Mouse (Mus musculus) embryonic stem cell, embryonic (primary cell): ENCODE data around the gene Ociad1.

ENCODE experiments used
- CTCF ChIA-PET, 4 experiments: fragments of 300-600 bp in 2 of 4; fragments of 350-600 bp in 2 of 4; sonication (Branson Sonifier 250); formaldehyde crosslinking; loops; one replicate each; lab custom pipeline; 2022; ENCODE audit warnings: inconsistent platforms in 2 of 4; lab: Charles Lee
- POLR2A ChIA-PET, 4 experiments: fragments of 300-600 bp in 2 of 4; fragments of 350-600 bp in 2 of 4; sonication (Branson Sonifier 250); formaldehyde crosslinking; loops; one replicate each; lab custom pipeline; 2022; ENCODE audit warnings: antibody characterized with exemption in 4 of 4, inconsistent platforms in 1 of 4; lab: Charles Lee

The Ociad1 gene

DNA sequence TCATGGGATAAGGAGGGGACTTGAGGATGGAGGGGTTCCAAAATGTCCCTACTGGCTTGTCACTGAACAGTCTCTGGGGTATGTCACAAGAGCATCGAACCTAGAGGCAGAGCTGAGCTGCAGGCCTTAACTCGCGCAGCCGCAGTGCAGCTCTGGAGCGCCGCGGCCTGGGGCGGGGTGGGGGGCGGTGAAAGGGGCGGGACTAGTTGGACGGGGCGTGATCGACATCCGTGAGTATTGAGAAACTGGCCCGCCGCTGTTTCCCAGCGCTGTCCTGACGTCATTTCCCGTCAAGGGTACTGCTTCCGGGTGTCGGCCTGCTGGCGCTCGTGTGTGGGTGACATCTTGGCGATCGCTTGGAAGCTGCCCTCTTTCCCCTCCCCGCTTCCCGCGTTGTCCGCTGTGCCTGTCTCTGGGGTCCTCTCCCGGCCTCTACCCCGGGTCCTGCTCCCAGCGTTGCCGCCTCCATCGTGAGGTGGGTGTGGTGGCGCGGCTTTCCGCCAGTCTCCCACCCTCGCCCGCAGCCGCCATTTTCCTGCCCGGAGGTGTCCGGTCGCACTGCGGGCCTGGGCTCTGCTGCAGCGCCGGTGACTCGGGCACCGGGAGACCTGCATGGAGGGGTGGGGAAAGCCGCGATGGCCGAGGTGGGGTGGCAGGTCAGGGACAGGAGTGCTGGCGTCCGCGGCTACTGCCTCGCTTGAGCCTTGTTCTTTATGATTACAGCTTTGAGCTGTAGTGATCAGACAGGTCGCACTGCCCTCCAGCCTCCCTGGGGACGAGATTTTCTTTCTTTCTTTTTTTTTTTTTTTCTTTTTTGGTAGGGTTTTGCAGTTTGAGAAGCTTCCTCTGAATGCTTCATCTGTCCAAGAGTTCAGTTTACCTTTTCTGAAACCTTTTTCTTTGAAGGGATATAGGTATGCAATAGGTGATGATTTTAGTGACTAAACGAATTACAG is at the start of gene Ociad1:
Gene Ociad1 (plus strand): TSS at position 283 of the 956 bp plus-strand sequence.
- CTCF ChIA-PET: interaction anchor here (0.5 to 1.4 kb wide), 12 partner anchors 13 to 693 kb away, joined by 3 to 8 read pairs (median 3); no protein-coding TSS in a partner anchor
- POLR2A ChIA-PET: interaction anchor here (0.6 to 4.1 kb wide), 86 partner anchors 9 to 1091 kb away, joined by 3 to 23 read pairs (median 4); partner anchors contain the start of genes Fryl (in 3 of the 4), Nfxl1 (in 1 of the 4) and Slain2 (in 1 of the 4)

DNA sequence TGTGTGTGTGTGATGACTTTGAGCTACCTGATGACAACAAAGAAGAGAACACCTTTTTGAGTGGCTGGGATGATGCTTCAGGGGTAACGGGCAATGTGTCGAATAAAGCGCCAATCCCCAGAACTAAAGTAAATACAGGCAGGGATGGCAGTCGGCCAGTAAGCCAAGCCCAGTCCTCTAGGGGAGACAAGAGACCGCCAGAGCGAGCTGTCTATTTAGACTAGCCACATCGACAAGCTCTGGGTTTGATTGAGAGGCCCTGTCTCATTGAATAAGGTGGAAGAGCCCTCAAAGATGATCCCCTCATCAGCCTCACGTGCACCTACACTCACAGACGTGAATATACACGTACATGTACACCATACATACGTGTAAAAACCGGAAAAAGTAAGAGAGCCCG is 48.2 kb upstream of the Ociad1 start:
- ChIA-PET POLR2A (interaction anchor here in 3 of 4 experiments (0.6 to 2.5 kb wide), 13 partner anchors 7 to 115 kb away, joined by 3 to 11 read pairs (median 4); partner anchors contain the start of gene Fryl (in 1 of the 3)), CTCF (interaction anchor here in 2 of 4 experiments (0.6 to 0.8 kb wide), 2 partner anchors 10 to 55 kb away, joined by 3 to 4 read pairs; no protein-coding TSS in a partner anchor)

DNA sequence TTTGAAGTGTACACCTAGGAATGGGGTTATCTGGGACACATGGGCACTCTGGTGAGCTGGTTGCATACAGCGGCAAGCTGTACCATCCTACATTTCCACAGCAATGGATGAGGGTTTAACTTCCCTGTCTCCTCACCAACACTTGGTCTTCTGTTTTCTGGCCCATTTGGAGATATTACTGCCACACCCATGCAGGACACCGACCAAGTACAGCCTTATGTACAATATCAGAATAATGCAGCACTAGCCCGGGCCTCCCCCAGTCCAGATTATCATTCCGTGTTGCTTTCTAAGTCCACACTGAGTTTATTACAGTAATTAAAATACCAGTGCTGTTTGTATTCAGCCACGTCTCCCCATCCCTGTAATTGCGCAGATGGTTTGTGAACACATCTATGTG is 46.2 kb upstream of the Ociad1 start:
- POLR2A ChIA-PET: interaction anchor here in 1 of 4 experiments (0.6 to 2.5 kb wide), 3 partner anchors 9 to 422 kb away, joined by 3 to 11 read pairs (median 7); no protein-coding TSS in a partner anchor
- CTCF ChIA-PET: no interaction called here

DNA sequence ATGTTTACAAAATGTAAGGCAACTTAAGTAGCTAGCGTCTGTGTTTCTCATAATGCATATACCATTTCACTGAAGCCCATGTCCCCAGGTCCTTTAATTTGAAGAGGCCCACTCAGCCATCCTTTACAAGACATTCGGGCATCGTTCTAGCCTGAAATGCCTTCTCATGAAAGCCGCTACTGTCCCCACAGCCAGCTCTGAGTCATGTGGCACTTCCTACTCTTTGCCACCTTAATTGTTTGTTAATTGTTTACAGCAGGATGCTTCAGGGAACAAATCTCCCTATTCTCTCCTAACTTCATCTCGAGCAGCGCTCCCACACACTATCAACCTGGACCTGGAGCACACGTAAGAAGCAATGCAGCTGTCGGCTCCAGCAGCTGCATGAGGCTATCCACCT is 44.4 kb upstream of the Ociad1 start:
- POLR2A ChIA-PET: interaction anchor here in 3 of 4 experiments (0.7 to 1.2 kb wide), 4 partner anchors 11 to 44 kb away, joined by 3 to 5 read pairs (median 4); no protein-coding TSS in a partner anchor
- CTCF ChIA-PET: interaction anchor here in 1 of 4 experiments (1.0 kb wide), 2 partner anchors 10 to 25 kb away, joined by 3 to 4 read pairs; no protein-coding TSS in a partner anchor

DNA sequence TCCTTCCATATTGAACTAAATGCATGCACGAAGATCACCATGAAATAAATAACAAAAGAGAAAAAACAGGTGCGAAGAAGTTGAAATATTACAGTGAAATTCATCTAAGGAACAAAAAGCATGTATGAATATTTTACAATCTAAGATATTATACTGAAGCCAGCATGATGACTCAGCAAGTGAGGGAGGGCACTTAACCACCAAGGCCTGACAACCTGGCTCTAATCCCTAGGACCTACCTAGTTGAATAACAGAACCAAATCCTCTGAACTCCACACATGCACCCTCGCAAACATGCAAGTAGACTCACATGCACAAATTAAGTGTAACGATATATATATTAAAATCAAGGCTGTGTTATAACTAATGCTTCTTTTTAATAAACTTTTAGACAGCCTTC is 43.2 kb upstream of the Ociad1 start:
- POLR2A ChIA-PET: interaction anchor here in 2 of 4 experiments (1.0 kb wide), 3 partner anchors 11 to 30 kb away, joined by 3 to 4 read pairs (median 3); no protein-coding TSS in a partner anchor
- CTCF ChIA-PET: no interaction called here

DNA sequence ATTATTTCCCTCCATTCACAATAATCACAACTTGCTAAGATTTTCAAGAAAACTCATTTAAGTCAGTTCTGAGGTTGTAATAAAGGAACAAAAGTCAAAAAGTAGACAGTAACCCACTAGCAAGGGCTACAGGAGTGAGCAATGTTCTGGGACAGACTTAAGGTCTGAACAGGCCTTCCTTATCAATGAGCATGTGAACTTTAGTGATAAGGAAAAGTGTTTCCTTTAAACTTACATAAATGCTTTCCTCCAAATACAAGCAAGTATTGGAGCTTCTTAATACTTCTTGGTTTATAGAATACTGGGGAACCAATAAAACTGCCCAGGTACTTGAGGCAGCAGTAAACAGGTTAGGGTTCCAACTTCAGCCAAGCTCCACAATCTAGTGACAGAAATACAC is 39.8 kb upstream of the Ociad1 start:
- POLR2A ChIA-PET: interaction anchor here (0.6 to 3.3 kb wide), 5 partner anchors 15 to 199 kb away, joined by 3 to 25 read pairs (median 3); no protein-coding TSS in a partner anchor

DNA sequence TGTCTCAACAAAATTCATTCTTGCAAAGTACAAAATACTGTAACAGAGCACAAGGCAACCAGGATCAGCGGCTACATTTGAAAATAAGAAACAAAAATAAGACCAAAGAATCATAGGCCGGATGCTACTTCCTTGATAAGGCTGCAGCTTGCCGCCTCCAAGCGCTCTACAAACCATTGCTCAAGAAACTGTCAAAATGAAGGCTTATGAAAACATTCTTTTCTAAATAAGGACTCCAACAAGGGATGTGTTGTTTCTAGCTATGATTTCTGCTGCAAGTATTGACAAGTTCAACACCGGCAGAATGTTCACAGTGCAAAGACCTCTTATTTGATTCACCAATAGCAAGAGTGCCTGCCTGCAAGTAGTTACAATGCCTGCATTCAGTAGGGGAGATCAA is 37.9 kb upstream of the Ociad1 start:
- POLR2A ChIA-PET: interaction anchor here (0.6 to 3.7 kb wide), 28 partner anchors 10 to 116 kb away, joined by 3 to 27 read pairs (median 4); partner anchors contain the start of gene Ociad1 (in 1 of the 4)
- CTCF ChIA-PET: interaction anchor here in 3 of 4 experiments (0.7 to 1.6 kb wide), 4 partner anchors 10 to 128 kb away, joined by 3 read pairs; partner anchors contain the start of gene Ociad1 (in 1 of the 3)

More for the DNA sequence above, 39.8 kb upstream of the Ociad1 start:
- CTCF ChIA-PET: interaction anchor here in 1 of 4 experiments (0.5 kb wide), 1 partner anchor 129 kb away, joined by 6 read pairs; no protein-coding TSS in a partner anchor

DNA sequence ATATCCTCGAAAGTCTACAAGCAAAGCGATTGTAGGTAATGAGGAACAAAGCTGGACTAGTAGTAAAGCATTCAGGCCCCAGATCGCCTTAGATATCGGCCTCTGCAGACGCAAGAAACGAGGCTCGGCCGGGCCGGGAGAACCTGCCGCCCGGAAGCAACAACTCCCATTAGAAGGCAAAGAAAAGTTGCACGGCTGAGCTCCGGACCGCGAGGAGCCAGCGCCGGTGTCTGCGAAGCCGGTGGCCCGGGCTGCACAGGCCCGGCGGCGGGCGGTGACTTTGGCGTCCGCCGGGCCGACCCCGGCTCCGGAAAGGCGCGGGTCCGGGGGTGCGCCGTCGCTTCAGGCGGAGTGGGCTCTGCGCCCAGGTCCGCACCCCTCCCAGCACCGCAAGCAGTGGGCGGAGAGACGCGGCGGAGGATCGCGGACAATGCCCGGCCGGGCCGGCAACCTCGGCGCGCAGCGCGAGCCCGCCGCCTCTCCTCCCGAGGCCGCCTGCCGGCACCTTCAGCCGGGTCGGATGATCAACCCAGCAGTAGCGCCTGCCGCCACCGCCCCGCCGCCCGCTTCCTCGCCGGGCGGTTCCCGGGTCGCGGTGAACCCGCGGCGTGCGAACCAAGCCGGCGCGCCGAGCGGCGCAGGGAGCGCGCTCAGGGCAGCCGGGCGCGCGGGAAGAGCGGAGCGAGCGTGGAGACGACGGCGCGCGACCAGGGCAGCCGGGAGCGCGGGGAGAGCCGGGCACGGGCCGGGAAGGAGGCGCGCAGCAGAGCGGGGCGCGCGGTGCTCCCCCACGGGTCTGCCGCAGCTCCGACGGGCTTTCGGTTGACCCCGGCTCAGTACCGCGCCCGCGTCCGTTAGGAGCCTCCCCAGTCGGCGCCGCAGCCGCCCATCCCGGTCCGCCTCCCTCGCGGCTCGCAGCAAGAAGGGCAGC is 37.0 kb upstream of the Ociad1 start:
- ChIA-PET POLR2A (interaction anchor here (0.6 to 3.7 kb wide), 62 partner anchors 9 to 837 kb away, joined by 3 to 27 read pairs (median 4); partner anchors contain the start of genes Ociad1 (in 2 of the 4) and Slain2 (in 2 of the 4)), CTCF (interaction anchor here in 3 of 4 experiments (0.6 to 1.7 kb wide), 9 partner anchors 33 to 1541 kb away, joined by 3 to 6 read pairs (median 3); partner anchors contain the start of gene Ociad1 (in 1 of the 3))

DNA sequence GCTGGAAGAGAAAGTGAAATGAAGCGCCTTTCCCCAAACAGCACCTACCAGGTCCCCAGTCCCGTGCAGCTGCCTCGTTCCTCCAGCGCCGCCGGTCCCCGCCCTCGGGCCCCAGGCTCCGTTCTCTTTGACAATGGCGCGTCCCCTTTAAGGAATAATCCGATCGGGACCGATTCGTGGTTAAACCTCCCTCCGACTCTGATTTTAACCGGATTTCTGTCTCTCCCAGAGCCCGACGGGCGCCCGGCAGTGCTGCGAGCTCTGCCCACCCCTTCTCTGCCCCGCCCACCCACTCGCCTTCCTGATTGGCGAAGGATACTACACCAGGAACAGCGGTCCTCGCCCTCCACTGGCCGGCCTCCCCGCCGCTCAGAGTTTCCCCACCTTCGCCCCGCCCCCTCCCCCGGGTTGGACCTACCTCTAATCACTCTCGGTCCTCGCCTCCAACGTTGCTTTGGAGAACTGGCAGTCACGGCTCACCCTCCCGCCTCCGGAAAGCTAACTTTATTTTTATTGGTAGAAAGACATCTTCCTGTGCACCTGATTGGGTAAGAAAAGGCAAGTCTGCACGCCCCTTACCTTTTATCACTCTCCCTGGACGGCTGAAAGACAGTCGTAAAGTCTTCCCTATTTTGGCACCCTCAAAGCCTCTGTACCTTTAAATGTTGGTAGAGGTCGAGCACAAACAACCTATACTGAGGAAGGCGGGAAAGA is 36.1 kb upstream of the Ociad1 start, which contains the start of gene Fryl:
Gene Fryl (minus strand): TSS at position 268 of the 714 bp plus-strand sequence.
- ChIA-PET CTCF (interaction anchor here in 2 of 4 experiments (0.6 to 1.7 kb wide), 10 partner anchors 13 to 1540 kb away, joined by 3 to 6 read pairs (median 4); no protein-coding TSS in a partner anchor), POLR2A (interaction anchor here (0.5 to 3.7 kb wide), 70 partner anchors 8 to 1293 kb away, joined by 3 to 27 read pairs (median 4); partner anchors contain the start of genes Ociad1 (in 2 of the 4) and Slain2 (in 2 of the 4))

DNA sequence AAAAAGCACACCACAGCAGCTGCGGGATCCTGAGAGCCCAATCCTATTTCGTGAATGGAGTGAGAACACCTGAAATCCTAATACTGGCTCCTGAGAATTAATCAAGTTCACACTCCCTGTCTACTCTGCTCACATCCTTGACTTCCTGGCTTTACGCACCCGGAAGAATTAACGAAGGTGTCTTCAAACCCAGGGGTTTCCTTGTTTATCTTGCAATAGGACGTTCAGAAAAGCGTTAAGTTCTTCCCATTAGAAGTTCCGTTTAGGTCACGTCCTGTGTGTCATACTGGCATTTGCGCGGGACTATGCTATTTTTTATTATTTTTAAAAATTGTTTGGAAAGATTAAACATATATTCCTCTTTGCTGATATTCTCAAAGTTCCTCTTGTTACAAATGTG is 35.5 kb upstream of the Ociad1 start:
- ChIA-PET POLR2A (interaction anchor here (0.5 to 3.7 kb wide), 62 partner anchors 8 to 1293 kb away, joined by 3 to 27 read pairs (median 4); partner anchors contain the start of genes Ociad1 (in 2 of the 4) and Slain2 (in 2 of the 4)), CTCF (interaction anchor here in 2 of 4 experiments (0.6 to 1.7 kb wide), 7 partner anchors 12 to 291 kb away, joined by 3 to 6 read pairs (median 5); no protein-coding TSS in a partner anchor)

DNA sequence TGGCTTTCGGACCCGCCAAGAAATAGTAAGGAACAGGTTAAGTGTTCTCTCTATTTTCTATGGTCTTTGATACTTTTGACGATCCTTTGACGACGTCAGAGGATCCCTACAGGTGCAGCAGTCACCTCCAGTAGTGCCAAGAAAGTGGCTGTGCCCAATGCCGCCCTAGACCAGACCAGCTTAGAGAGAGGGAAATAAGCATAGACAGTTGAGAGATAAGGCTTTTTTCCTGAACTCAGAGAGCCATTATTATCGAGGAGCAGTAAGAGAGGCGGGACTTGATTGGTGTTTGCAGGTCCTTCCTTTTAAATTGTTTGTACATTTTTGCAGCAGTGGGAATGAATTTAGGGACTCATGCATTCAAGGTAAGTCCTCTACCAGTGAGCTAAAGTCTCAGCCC is 34.9 kb upstream of the Ociad1 start:
- POLR2A ChIA-PET: interaction anchor here in 2 of 4 experiments (0.6 to 1.5 kb wide), 3 partner anchors 35 to 270 kb away, joined by 3 to 4 read pairs (median 3); partner anchors contain the start of gene Ociad1 (in 1 of the 2)
- CTCF ChIA-PET: no interaction called here

DNA sequence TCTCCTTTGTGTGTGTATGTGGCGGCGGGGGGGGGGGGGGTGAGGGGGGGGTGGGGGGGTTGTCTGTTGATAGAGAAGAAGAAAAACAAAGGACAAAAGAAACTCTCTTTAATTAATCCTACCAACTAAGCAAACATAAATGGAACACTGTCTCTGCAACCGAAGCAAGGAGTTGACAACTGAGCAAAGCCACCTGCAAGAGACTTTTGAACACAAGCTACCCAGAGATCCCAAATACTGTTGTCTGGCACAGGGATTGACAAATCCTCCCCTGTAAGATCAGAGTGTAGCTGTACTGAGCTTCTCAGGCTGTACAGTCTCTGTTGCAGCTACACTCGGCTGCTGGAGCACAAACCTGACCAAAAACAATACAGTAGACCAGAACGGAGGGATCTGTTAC is 28.5 kb upstream of the Ociad1 start:
- CTCF ChIA-PET: no interaction called here
- POLR2A ChIA-PET: interaction anchor here in 1 of 4 experiments (0.6 to 1.8 kb wide), 3 partner anchors 8 to 93 kb away, joined by 3 to 6 read pairs (median 4); partner anchors contain the start of gene Fryl

DNA sequence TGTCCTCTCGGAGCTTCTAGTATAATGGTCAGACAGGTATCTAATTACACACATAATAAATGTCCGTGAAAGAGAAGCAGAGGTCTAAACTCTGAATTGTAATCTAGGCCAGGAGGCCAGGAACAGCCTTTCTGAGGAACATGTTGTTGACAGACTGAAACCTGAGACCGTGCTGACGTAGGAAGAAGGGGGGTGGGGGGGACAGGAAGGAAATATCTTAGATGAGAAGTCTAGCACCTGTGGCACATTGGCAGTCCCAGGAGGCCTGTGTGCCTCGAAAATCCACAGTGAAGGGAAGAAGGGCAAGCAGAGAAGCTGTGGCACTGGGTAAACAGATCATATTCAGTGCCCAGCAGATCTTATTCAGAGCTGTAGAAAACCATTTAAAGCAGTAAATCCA is 27.1 kb upstream of the Ociad1 start:
- CTCF ChIA-PET: no interaction called here
- POLR2A ChIA-PET: interaction anchor here in 1 of 4 experiments (0.6 to 1.8 kb wide), 3 partner anchors 10 to 47 kb away, joined by 3 to 6 read pairs (median 3); partner anchors contain the start of genes Fryl and Ociad1

DNA sequence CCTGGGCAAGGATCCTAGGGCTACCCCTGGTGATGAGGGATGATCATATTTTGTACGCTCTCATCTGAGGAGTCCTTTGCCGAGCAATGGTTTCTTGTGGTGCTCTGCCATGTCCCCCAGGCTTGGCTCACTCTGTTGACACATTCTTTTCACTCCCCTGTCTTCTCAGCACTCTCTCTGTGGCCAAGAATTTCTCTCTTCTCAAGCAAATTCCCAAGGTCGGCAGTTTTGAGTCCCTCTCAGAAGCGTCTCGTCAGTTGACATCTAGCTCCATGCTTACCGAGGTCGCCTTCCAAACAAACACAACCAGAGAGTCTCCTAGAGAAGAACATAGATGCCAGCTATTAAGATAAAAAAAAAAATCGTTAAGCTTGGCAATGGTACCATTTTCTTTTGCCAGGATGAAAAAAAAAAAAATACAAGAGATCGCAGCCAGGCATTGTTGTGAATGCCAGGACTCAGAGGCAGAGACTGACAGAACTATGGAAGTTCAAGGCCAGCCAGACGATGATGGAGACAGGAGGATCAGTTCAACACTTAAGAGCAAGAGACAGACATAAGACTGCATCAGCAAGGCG is 23.9 kb upstream of the Ociad1 start:
- POLR2A ChIA-PET: interaction anchor here in 3 of 4 experiments (0.9 to 1.4 kb wide), 6 partner anchors 12 to 141 kb away, joined by 3 to 10 read pairs (median 4); partner anchors contain the start of genes Fryl (in 1 of the 3) and Ociad1 (in 1 of the 3)
- CTCF ChIA-PET: interaction anchor here in 2 of 4 experiments (0.6 to 1.6 kb wide), 4 partner anchors 12 to 111 kb away, joined by 3 to 4 read pairs (median 3); partner anchors contain the start of gene Fryl (in 1 of the 2)

DNA sequence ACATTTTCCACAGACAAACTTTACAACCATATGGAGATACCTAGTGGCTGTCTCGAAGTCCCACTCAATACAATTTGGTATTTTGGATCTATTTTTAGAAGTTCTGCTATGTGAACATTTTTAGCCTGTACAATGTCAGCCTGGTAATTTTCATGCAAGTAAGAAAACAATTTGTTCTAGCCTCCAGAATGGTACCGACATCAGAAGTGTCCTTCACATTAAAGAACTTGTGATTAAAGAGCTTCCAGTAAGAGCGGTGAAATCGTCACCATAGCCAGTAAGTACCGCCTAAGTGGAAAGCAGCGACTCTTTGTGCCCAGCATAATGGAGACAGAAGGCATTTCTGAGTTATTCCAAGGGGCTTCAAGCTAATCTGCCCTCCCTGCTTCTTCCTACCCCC is 22.0 kb upstream of the Ociad1 start:
- POLR2A ChIA-PET: interaction anchor here in 1 of 4 experiments (1.0 kb wide), 1 partner anchor 22 kb away, joined by 3 read pairs; the partner anchor contains the start of gene Ociad1
- CTCF ChIA-PET: interaction anchor here in 2 of 4 experiments (0.5 to 1.1 kb wide), 2 partner anchors 111 to 214 kb away, joined by 3 to 14 read pairs; no protein-coding TSS in a partner anchor
